Mouse (Mus musculus) ovary, postnatal 14 days (tissue): ENCODE measurements around the gene Tmem91.
"Not testable (repeated sequence)": the region's sequence is repeated elsewhere in the genome, so short reads cannot be mapped to it uniquely, and the experiment has no call there.

ENCODE experiments used
- DNase-seq: peaks from one replicate; pipeline ENCODE4 v3.0.0; 2022; ENCODE audit warnings: low spot score

Tmem91 gene

GRCm38 (mm10) chr7:25674719-25675300 is at the start of gene Tmem91:
Gene Tmem91, minus strand, starts transcription at chr7:25675166.
- DNase-seq: no peak

GRCm38 (mm10) chr7:25721776-25722175 is 46.8 kb upstream of the Tmem91 start:
- DNase-seq: not testable (repeated sequence)

GRCm38 (mm10) chr7:25720760-25721159 is 45.8 kb upstream of the Tmem91 start:
- DNase-seq: no peak

GRCm38 (mm10) chr7:25719761-25720610 is 45.0 kb upstream of the Tmem91 start:
- DNase-seq: peak; percentile 72

- peak; percentile 81 for DNase-seq
These were observed 43.9 kb upstream of the Tmem91 start, which contains the start of gene Ccdc97 for GRCm38 (mm10) chr7:25718788-25719417. Gene Ccdc97, minus strand, starts transcription at chr7:25719088.

- no peak for DNase-seq
These were observed 42.5 kb upstream of the Tmem91 start for GRCm38 (mm10) chr7:25717478-25717877.

GRCm38 (mm10) chr7:25715731-25716271 is 40.8 kb upstream of the Tmem91 start:
- DNase-seq: no peak

GRCm38 (mm10) chr7:25714581-25714980 is 39.6 kb upstream of the Tmem91 start:
- no peak for DNase-seq

GRCm38 (mm10) chr7:25712801-25713200 is 37.8 kb upstream of the Tmem91 start:
- no peak for DNase-seq

GRCm38 (mm10) chr7:25711731-25712197 is 36.8 kb upstream of the Tmem91 start:
- no peak for DNase-seq

GRCm38 (mm10) chr7:25711165-25711564 is 36.2 kb upstream of the Tmem91 start:
- DNase-seq: no peak

GRCm38 (mm10) chr7:25710519-25711130 is 35.7 kb upstream of the Tmem91 start:
- no peak for DNase-seq

- DNase-seq: no peak
These were observed 35.0 kb upstream of the Tmem91 start for GRCm38 (mm10) chr7:25709961-25710360.

GRCm38 (mm10) chr7:25707581-25708292 is 32.8 kb upstream of the Tmem91 start:
- no peak for DNase-seq

- no peak for DNase-seq
These were observed 31.7 kb upstream of the Tmem91 start for GRCm38 (mm10) chr7:25706578-25707170.

GRCm38 (mm10) chr7:25705801-25706251 is 30.9 kb upstream of the Tmem91 start:
- DNase-seq: no peak

- no peak for DNase-seq
These were observed 29.9 kb upstream of the Tmem91 start for GRCm38 (mm10) chr7:25704716-25705364.

GRCm38 (mm10) chr7:25703793-25704494 is 29.0 kb upstream of the Tmem91 start:
- DNase-seq: no peak

GRCm38 (mm10) chr7:25702350-25702749 is 27.4 kb upstream of the Tmem91 start:
- no peak for DNase-seq

GRCm38 (mm10) chr7:25700732-25701131 is 25.8 kb upstream of the Tmem91 start:
- no peak for DNase-seq
